Mouse (Mus musculus) urinary bladder, postnatal 14 days (tissue): ENCODE measurements around the gene Tstd3.
A peak's percentile ranks its signal among the peaks of the same experiment; 100 is the strongest.

Source experiments
- DNase-seq: peaks from one replicate; pipeline ENCODE4 v3.0.0; 2021; ENCODE audit warnings: low spot score

Gene Tstd3

DNA sequence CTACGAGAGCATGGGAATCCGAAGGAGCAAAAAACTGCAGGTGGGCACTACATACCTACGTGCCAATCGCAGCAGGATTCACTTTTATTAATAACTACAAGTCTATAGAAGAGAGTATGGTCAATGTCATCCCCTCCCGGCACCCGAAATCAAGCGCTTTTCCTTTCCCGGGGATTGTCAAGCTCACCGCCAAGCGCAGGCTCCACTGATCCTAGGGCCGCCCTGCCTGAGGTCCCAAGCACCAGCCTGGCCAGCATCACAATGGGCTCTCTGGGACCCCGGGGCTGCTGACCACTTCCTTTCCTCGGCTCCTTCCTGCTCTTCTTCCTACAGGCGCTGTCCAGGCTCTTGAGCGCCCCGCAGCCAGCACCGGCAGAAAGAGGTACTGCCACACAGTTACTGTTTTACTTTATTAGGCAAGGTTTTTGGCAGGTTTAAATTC is at the start of gene Tstd3, which contains the start of gene Usp45:
Gene Tstd3, minus strand, starts transcription at position 350 of the 442 bp plus-strand sequence.
Gene Usp45, plus strand, starts transcription at position 294 of the 442 bp plus-strand sequence.
- peak; percentile 79 for DNase-seq

GRCm38 (mm10) chr4:21814029-21814428 is 47.0 kb upstream of the Tstd3 start:
- peak; percentile 9 for DNase-seq

DNA sequence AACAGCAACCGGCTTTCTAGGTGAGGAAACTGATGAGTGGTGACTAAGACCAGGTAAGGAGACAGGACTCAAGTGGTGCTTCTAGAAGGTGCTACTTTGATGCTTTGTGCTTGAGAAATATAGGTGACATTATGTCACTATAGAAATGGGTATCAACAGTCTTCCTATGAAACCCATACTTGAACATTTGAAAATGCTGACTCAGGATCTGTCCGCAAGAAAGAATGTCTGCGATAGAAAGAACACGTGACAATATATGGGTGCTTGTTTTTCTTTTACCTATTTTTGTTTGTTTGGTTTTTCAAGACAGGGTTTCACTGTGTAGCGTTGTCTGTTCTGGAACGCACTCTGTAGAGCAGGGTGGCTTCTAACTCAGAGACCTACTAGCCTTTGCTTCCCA is 45.6 kb upstream of the Tstd3 start:
- no peak for DNase-seq

DNA sequence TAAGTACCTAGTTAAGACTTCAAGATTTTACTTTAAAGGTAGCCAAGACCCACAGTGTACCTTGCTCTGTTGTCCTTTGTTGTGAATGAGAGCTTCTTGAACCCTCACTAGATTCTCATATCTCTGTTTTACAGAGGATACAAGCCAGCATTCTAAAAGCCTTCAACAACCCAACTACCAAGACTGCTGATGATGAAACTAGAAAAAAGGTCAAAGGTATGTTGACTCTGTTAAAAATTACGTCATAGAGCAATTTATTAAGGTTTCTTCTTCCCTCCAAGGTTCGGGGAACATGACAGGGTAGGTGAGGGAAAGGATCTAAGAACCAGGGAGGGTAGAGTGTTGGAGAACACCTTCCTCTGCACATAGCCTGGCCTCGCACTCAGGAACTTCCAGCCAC is 43.6 kb upstream of the Tstd3 start:
- no peak for DNase-seq

- DNase-seq: no peak
Measured at GRCm38 (mm10) chr4:21807204-21807603, 40.2 kb upstream of the Tstd3 start.

DNA sequence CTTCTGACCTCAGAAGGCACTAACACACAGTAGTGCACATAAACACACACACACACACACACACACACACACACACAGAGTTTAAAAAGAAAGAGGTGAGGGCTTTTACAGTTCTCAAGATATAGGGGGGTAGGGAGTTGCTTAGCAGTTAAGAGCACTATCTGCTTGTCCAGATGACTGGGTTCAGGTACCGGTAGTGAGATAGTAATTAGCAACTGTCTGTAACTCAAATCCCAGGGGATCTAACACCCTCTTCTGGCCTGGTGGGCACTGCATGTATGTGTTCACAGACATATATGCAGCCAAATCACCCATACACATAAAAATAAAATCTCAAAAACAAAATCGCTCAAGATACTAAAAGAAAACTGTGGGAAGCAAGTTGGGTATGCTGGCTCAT is 34.6 kb upstream of the Tstd3 start:
- DNase-seq: no peak

- DNase-seq: no peak
Measured at GRCm38 (mm10) chr4:21801013-21801412, 34.0 kb upstream of the Tstd3 start.

DNA sequence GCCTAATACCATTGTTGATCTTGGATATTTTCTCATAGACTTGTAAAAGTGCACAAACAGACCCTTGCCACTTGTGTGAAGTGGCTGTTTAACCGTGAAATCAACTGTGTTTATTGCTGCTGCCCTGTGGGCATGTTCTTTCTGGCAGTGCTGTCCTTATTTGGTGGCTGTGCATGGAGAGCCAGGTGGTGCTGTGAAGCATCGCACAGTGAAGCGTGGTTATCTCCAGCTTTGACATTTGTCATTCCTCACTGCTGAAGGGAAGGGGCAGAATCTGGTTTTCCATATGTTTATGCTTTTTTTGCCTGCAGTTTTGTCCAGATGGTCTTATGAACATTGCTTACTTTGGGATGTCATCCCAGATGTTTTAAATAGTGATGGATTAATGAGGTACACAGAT is 26.6 kb upstream of the Tstd3 start:
- no peak for DNase-seq

- no peak for DNase-seq
Measured at GRCm38 (mm10) chr4:21789836-21790235, 22.8 kb upstream of the Tstd3 start.

DNA sequence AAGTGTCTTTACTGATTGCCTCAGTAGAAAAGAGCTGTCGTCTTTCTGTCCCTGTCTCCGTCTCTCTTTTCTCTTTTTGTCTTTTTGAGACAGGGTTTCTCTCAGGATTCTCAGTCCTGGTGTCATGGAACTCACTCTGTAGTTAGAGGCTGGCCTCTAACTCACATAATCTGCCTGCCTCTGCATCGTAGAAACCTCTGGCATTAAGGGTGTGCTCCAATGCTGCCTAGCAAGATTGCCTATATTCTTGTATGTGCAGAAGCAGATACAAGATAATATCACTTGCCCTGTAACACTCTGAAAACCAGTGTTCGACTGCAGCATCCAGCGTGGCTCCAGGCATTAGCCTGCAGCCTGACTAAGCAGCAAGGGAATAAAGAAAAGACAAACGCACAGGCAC is 21.9 kb upstream of the Tstd3 start:
- no peak for DNase-seq

DNA sequence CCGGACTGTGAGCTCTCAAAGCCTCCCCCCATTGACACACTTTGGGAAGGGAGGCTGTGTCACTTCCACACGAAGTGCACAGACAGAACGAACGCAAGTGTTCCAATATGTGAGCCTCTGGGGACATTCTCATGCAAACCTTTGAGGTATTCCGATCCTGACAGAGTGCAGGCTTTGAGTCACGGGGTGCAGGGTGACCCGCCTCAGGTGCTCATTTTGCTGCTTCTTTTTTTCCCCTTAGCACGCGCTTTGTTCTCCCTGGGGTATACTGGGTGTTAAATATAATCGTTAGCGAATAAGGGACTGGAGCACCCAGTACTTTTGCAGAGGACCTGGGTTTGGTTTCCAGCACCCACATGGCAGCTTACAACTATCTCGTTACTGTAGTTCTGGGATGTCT is 19.3 kb upstream of the Tstd3 start:
- no peak for DNase-seq

DNA sequence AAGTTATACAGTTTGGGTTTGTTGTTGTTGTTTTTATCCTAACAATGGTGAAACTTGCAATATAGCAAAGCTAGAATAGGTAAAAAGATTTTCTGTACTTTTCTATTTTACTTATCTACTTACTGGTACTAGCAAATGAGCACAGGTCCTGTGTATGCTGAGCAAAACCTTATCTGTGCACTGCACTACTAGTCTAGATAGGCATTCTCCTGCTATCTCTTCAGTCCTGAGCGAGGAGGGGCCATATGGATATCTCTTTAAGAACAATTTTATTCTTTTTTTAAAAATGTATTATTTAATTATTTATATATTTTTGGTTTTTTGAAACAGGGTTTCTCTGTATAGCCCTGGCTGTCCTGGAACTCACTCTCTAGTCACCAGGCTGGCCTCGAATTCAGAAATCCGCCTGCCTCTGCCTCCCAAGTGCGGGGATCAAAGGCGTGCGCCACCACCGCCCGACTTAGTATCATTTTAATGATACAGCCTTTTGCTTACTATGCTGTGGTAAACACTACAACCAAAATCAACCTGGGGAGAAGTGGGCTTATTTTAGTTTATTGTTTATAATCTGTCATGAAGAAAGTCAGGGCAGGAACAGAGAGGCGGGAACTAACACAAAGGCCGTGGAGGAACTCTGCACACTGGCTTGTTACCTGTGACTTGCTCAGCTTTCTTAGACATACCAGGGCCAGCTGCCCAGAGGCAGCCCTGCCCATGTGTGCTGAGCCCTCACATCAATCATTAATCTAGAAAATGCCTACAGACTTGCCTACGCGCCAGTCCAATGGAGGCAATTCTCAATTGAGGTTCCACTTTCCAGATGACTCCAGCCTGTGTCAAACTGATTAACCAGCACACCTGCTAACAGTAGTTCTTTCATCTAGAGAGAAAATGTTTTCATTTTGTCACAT is 14.1 kb upstream of the Tstd3 start:
- DNase-seq: no peak

DNA sequence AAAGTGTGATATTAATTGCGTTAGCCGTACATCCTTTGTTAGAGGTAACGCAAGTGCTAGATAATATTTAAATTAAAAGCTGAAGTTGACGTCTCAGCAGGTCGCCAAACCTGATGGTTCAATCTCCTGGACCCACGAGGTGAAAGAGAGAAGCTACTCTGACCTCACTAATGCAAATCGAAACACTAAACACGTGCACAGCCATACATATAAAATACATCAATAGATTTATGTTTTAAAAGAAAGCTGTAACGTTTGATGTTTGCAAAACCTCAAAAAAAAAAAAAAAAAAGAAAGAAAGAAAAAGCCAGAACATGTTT is 9.9 kb upstream of the Tstd3 start:
- no peak for DNase-seq

DNA sequence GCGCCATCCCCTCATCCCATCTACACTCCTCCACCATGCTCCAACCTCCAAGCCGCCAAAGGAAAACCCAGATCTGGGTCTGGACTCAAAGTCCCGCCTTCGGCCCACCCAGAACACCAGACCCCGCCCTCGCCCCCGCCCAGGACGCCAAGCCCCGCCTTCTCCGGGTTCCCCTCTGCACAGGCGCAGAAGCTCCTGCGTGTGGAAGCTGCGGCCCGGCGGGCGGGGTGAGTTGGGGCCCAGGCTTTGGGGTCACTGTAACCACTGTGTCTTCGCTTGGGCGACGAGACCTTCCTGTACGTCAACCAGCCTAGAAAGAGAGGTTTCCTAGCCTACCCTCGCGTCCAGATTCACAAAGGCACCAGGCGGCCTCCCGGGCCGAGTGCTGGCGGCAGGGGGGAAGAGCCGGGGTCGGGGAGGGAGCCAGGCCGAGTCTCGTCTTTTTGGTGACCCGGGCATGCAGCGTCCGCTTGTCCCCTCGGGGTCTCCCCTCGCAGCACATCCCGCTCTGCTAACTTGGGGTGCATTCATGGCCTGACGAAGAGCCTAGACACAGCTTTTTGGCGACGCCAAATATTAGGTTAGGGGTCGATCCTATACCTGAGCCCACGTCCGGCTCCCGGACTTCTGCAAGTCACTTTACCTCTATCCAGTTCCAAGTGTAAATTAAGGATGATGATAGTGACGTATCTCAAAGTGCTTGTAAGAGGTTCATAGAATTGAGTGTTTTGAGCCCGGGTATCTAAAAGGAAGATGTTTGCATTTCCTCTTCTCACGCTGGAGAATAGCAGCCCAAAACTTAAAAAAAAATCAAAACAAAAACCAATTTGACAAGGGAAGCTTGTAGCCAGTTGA is 9.3 kb upstream of the Tstd3 start:
- peak; percentile 92 for DNase-seq

- no peak for DNase-seq
Measured at GRCm38 (mm10) chr4:21772306-21772705, 5.3 kb upstream of the Tstd3 start.

DNA sequence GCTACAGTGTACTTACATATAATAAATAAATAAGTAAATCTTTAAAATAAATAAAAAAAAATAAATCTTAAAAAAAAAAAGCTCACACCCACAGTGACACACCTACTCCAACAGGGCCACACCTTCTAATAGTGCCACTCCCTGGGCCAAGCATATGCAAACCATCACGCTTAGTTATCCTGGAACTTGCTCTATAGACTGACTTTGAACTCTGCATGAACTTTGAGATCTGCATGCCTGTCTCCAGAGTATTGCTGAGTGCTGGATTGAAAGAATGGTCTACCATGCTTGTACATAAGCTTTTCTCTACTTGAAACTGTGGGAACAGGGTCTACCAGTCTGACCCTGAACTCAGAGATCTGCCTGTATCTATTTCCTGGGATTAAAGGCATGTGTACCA is 4.1 kb upstream of the Tstd3 start:
- DNase-seq: no peak

DNA sequence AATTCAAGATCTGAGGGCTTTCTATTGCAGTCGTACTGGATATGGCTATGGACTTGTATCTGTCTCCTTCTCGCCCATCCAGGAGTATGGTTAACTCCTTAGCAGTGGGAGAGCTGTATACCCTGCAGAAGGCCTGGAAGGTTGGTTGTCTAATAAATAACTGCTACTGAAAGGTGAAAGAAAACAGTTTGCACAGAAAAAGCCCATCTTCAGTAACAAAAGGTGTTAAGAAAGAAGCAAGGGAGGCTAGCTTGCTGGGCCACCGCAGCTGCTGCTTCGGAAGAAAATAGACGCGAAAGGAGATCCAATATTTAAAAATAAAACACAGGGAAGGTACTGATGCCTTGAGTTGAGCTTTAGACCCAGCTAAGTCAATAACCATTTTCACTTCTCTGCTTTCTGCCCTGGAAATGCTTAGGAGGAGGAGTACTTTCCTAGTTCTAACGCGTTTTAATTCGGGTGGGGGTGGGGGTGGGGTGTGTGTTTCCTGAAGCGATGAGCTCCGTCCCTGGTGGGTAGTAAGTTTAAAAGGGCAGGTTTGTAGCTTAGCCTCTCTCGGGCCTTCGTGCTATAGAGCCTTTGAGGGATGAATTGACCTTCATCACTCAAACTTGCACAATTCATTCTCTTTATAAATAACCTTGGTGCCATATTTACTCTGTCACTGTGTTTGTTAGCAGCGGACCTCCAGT is 695 bp downstream of the Tstd3 start:
- no peak for DNase-seq

- DNase-seq: no peak
Measured at GRCm38 (mm10) chr4:21763827-21764226, 3.2 kb downstream of the Tstd3 start.

DNA sequence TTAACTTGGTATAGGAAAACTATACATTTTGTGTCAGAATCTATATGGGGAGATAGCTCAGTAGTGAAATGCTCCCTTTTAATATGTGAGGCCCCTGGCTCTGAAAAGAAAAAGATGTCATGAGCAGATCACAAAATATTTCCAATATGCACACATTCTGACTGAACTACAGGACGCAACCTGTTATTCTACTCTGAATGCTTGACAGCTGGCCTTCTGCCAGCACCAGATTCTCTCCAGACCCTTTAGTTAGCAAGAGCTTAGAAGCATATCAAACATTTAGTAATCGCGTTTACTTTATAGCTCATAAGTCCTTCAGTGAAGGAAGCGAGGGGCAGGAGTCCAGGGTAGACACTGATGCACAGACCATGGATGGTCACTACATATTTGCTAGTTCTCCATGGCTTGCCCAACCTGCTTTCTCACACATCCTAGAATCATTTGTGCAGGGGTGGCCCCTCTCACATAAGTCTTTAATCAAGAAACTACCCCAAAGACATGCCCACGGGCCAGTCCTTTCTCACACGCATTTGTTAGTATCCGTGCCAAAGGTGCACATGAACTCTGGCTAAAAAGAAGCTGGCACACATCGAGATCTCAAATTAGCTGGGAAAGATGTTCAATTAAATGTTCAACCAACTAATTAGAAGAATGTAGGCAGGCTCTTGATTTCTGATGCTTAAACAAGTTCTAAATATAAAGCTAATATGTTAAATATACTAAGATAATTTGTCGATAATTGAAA is 5.4 kb downstream of the Tstd3 start:
- DNase-seq: peak; percentile 6

- no peak for DNase-seq
Measured at GRCm38 (mm10) chr4:21758860-21759259, 8.2 kb downstream of the Tstd3 start.

- no peak for DNase-seq
Measured at GRCm38 (mm10) chr4:21755123-21755789, 11.8 kb downstream of the Tstd3 start.
